Mouse (Mus musculus): ENCODE results near the gene Glt6d1.
"Not testable (repeated sequence)": the region's sequence is repeated elsewhere in the genome, so short reads cannot be mapped to it uniquely, and the experiment has no call there.

Gene Glt6d1

GRCm38 (mm10) chr2:25815748-25816147 lies at the start of gene Glt6d1:
TSS of gene Glt6d1 (minus strand) at chr2:25815848.
- DNase-seq: not testable (repeated sequence)

GRCm38 (mm10) chr2:25865412-25865811 lies 49.8 kb upstream of the Glt6d1 start:
- DNase-seq: peak; percentile 5

- DNase-seq: no peak
Measured at GRCm38 (mm10) chr2:25864230-25864629, 48.6 kb upstream of the Glt6d1 start.

- DNase-seq: peak; percentile 44
Measured at GRCm38 (mm10) chr2:25863337-25864131, 47.9 kb upstream of the Glt6d1 start, which contains the start of gene Kcnt1. TSS of gene Kcnt1 (plus strand) at chr2:25863734.

GRCm38 (mm10) chr2:25862696-25863270 lies 47.1 kb upstream of the Glt6d1 start:
- DNase-seq: no peak

- no peak for DNase-seq
Measured at GRCm38 (mm10) chr2:25862038-25862437, 46.4 kb upstream of the Glt6d1 start.

- DNase-seq: no peak
Measured at GRCm38 (mm10) chr2:25859891-25860290, 44.2 kb upstream of the Glt6d1 start.

- no peak for DNase-seq
Measured at GRCm38 (mm10) chr2:25853998-25854397, 38.4 kb upstream of the Glt6d1 start.

GRCm38 (mm10) chr2:25852626-25853025 lies 37.0 kb upstream of the Glt6d1 start:
- peak; percentile 77 for DNase-seq

- peak; percentile 50 for DNase-seq
Measured at GRCm38 (mm10) chr2:25850330-25850729, 34.7 kb upstream of the Glt6d1 start.

GRCm38 (mm10) chr2:25847226-25847625 lies 31.6 kb upstream of the Glt6d1 start, which contains the start of gene Sohlh1:
TSS of gene Sohlh1 (minus strand) at chr2:25847248.
- DNase-seq: no peak

- no peak for DNase-seq
Measured at GRCm38 (mm10) chr2:25846516-25846915, 30.9 kb upstream of the Glt6d1 start.

- DNase-seq: no peak
Measured at GRCm38 (mm10) chr2:25844097-25844496, 28.4 kb upstream of the Glt6d1 start.

GRCm38 (mm10) chr2:25842758-25843157 lies 27.1 kb upstream of the Glt6d1 start:
- DNase-seq: no peak

GRCm38 (mm10) chr2:25842161-25842560 lies 26.5 kb upstream of the Glt6d1 start:
- no peak for DNase-seq

- peak; percentile 78 for DNase-seq
Measured at GRCm38 (mm10) chr2:25836291-25836690, 20.6 kb upstream of the Glt6d1 start.

- peak; percentile 12 for DNase-seq
Measured at GRCm38 (mm10) chr2:25830786-25831185, 15.1 kb upstream of the Glt6d1 start.

- DNase-seq: no peak
Measured at GRCm38 (mm10) chr2:25828344-25828947, 12.8 kb upstream of the Glt6d1 start.

GRCm38 (mm10) chr2:25824751-25825150 lies 9.1 kb upstream of the Glt6d1 start:
- DNase-seq: no peak

GRCm38 (mm10) chr2:25822806-25823205 lies 7.2 kb upstream of the Glt6d1 start, which contains the start of gene Lcn9:
TSS of gene Lcn9 (plus strand) at chr2:25823153.
- DNase-seq: no peak

- no peak for DNase-seq
Measured at GRCm38 (mm10) chr2:25813364-25813763, 2.3 kb downstream of the Glt6d1 start.

- no peak for DNase-seq
Measured at GRCm38 (mm10) chr2:25811711-25812110, 3.9 kb downstream of the Glt6d1 start.

- DNase-seq: no peak
Measured at GRCm38 (mm10) chr2:25798065-25798464, 17.6 kb downstream of the Glt6d1 start.

GRCm38 (mm10) chr2:25797635-25798034 lies 18.0 kb downstream of the Glt6d1 start:
- DNase-seq: no peak

Measured in lung, postnatal 36 days (tissue).